In the genomic region with DNA sequence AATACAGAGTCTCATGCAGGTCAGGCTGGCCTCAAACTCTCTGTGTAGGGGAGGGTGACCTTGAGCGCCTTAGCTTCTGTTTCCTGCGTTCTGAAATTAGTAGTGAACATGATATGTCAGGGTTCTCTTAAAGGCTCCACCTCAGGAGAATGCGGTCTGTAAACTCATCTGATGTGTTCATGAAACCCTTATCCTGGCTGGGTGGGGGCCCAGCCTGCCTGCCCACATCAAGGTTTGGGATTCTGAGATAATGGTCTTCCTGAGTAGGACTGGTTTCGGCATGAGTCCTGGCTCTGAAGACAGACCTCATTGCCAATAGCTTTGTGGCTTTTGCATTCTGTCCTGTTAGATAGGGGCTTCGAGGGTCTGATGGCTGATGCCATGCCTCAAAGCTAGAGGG, we compare ENCODE assay signal across 26 mouse cellular contexts. TPM values are rescaled to one million over a fixed set of nuclear protein-coding genes. Genes with fewer than 3 reads are reported as not detected.
A peak's percentile ranks its signal among the peaks of the same experiment; 100 is the strongest.
DNase-seq lines count a peak whose midpoint lies in the region; ATAC-seq and TF ChIP-seq lines count a peak whose summit lies in the region.
"Had no signal": no experiment of that assay in that cellular context is flagged by ENCODE, and none has a peak within 500 bp of the region (broad histone marks: within the 10 kb centered on the region; RNA-seq: fewer than 3 reads in every experiment).

No protein-coding gene starts in this region.

- no peak for TF ChIP-seq CTCF in stomach, postnatal 0 days (IDR thresholded peaks at IDR 0.05; ENCODE audit: low read depth)

- no peak overlapping the region for H3K9ac ChIP-seq in stomach, embryonic 15.5 days
- H3K9ac ChIP-seq in stomach, postnatal 0 days (ENCODE audit: low read length): no peak overlapping the region
- no peak overlapping the region for H3K9ac ChIP-seq in liver, embryonic 16.5 days (ENCODE audit: low read depth, low read length)
- H3K9ac ChIP-seq: hindbrain, embryonic 15.5 days; lung, embryonic 14.5 days; midbrain, embryonic 12.5 days had no signal

- H3K27ac ChIP-seq in stomach, embryonic 15.5 days: no peak overlapping the region
- H3K27ac ChIP-seq in stomach, postnatal 0 days (replicated peaks): no peak overlapping the region
- peak overlapping the region; percentile 82 for H3K27ac ChIP-seq in liver, embryonic 16.5 days (ENCODE audit: low read length)

- DNase-seq in stomach, postnatal 0 days (ENCODE audit: low spot score): no peak
- DNase-seq in spleen, postnatal 10 days (ENCODE audit: low spot score in 2 of 2): no peak
- DNase-seq in kidney, postnatal 4 days: no peak
- DNase-seq in MN1 (ENCODE audit: low spot score): no peak
- DNase-seq: adrenal gland, postnatal 25 days; gastrocnemius, postnatal 36 days; lung, embryonic 14.5 days; lung, postnatal 36 days; right cerebral cortex, postnatal 14 days; spleen, adult 18-20 months had no signal

- H3K4me2 ChIP-seq in stomach, embryonic 15.5 days: no peak overlapping the region
- no peak overlapping the region for H3K4me2 ChIP-seq in stomach, postnatal 0 days (replicated peaks; ENCODE audit: low read depth)
- peak overlapping the region; percentile 40 for H3K4me2 ChIP-seq in liver, embryonic 16.5 days (ENCODE audit: low read depth, low read length)
- H3K4me2 ChIP-seq: hindbrain, embryonic 15.5 days; lung, embryonic 14.5 days; midbrain, embryonic 12.5 days had no signal

- peaks cover 58% of the 10 kb centered on the region for H3K36me3 ChIP-seq in stomach, embryonic 15.5 days
- H3K36me3 ChIP-seq in stomach, postnatal 0 days (ENCODE audit: control insufficient read depth, insufficient read depth, low read length): peaks cover 30% of the 10 kb centered on the region
- peaks cover 45% of the 10 kb centered on the region for H3K36me3 ChIP-seq in liver, embryonic 16.5 days (ENCODE audit: control insufficient read depth, insufficient read depth)

- H3K9me3 ChIP-seq in stomach, embryonic 15.5 days: no peaks in the 10 kb centered on the region
- H3K9me3 ChIP-seq in stomach, postnatal 0 days (ENCODE audit: control insufficient read depth, low read length): no peaks in the 10 kb centered on the region
- H3K9me3 ChIP-seq in liver, embryonic 16.5 days (replicated peaks; ENCODE audit: control insufficient read depth, low read length): no peaks in the 10 kb centered on the region
- H3K9me3 ChIP-seq: hindbrain, embryonic 15.5 days; midbrain, embryonic 12.5 days had no signal

- no peak overlapping the region for H3K4me3 ChIP-seq in stomach, embryonic 15.5 days (replicated peaks)
- H3K4me3 ChIP-seq in stomach, postnatal 0 days (ENCODE audit: low read depth, low read length): no peak overlapping the region
- 0 out of 2 replicates have a peak overlapping the region, but pooled peaks have one; percentile 5 for H3K4me3 ChIP-seq in liver, embryonic 16.5 days (ENCODE audit: low read depth, low read length)
- H3K4me3 ChIP-seq: erythroblast, embryonic 14.5 days; hindbrain, embryonic 15.5 days; midbrain, embryonic 12.5 days had no signal

- no peaks in the 10 kb centered on the region for H3K4me1 ChIP-seq in stomach, embryonic 15.5 days
- H3K4me1 ChIP-seq in stomach, postnatal 0 days (replicated peaks; ENCODE audit: control insufficient read depth, insufficient read depth): no peaks in the 10 kb centered on the region
- peaks cover 69% of the 10 kb centered on the region for H3K4me1 ChIP-seq in liver, embryonic 16.5 days (ENCODE audit: control insufficient read depth, low read depth, low read length)

- WGBS in stomach, embryonic 15.5 days: 90% methylated on average over 5 of the region's 5 CpGs
- 81% methylated on average over 5 of the region's 5 CpGs for WGBS in stomach, postnatal 0 days
- 25% methylated on average over 5 of the region's 5 CpGs for WGBS in liver, embryonic 16.5 days (ENCODE audit: insufficient replicate concordance)

- no peaks in the 10 kb centered on the region for H3K27me3 ChIP-seq in stomach, embryonic 15.5 days (replicated peaks)
- H3K27me3 ChIP-seq in stomach, postnatal 0 days (ENCODE audit: control insufficient read depth, insufficient read depth, low read length): no peaks in the 10 kb centered on the region
- no peaks in the 10 kb centered on the region for H3K27me3 ChIP-seq in liver, embryonic 16.5 days (ENCODE audit: control insufficient read depth, insufficient read depth, low read depth, low read length)
- H3K27me3 ChIP-seq: hindbrain, embryonic 15.5 days; midbrain, embryonic 12.5 days had no signal

- ATAC-seq in stomach, embryonic 15.5 days (ENCODE audit: insufficient read depth, low FRiP score, low read depth): peak; percentile 11; the same call in 1 of the 2 replicates
- no peak for ATAC-seq in stomach, postnatal 0 days (ENCODE audit: low FRiP score, low TSS enrichment)
- 0 out of 2 replicates have a peak, but pooled peaks have one; percentile 10 for ATAC-seq in erythroid progenitor cell, adult 5-6 weeks (replicated peaks; ENCODE audit: low FRiP score, poor library complexity, severe bottlenecking)
- ATAC-seq in liver, embryonic 16.5 days (ENCODE audit: low read depth): peak; percentile 64
- ATAC-seq: forebrain, embryonic 14.5 days; intestine, embryonic 16.5 days had no signal

- no peak for TF ChIP-seq EP300 in stomach, postnatal 0 days (optimal IDR thresholded peaks at IDR 0.05)

RNA-seq across cellular contexts. Expression of a gene that starts 10.5 kb away (rescaled TPM):
- 5.7 and 8.2 TPM in 2 replicates for polyA plus RNA-seq in stomach, embryonic 15.5 days (2015; fragmentation: Nextera tagmentation; extraction: Ambion mirVana)
- 7.3 and 7.4 TPM in 2 replicates for polyA plus RNA-seq in stomach, postnatal 0 days (2015; fragmentation: Nextera tagmentation; extraction: Ambion mirVana)
- total RNA-seq in erythroid progenitor cell, adult 5-6 weeks (2015; ENCODE audit: low replicate concordance): not detected in 2 replicates
- total RNA-seq in erythroid progenitor cell, adult 5-6 weeks (2017; ENCODE audit: low replicate concordance): 0.98 and 2.7 TPM in 2 replicates
- 3.2 and 3.6 TPM in 2 replicates for polyA plus RNA-seq in liver, embryonic 16.5 days (2015; fragmentation: Nextera tagmentation; extraction: Ambion mirVana)

RNA-seq across cellular contexts. Expression of a gene that starts 30.5 kb away (rescaled TPM):
- 41.6 and 50.2 TPM in 2 replicates for polyA plus RNA-seq in stomach, embryonic 15.5 days (2015; fragmentation: Nextera tagmentation; extraction: Ambion mirVana)
- polyA plus RNA-seq in stomach, postnatal 0 days (2015; fragmentation: Nextera tagmentation; extraction: Ambion mirVana): 29.3 and 31.2 TPM in 2 replicates
- 10.1 and 21.8 TPM in 2 replicates for total RNA-seq in erythroid progenitor cell, adult 5-6 weeks (2015; ENCODE audit: low replicate concordance)
- 3.1 and 9.2 TPM in 2 replicates for total RNA-seq in erythroid progenitor cell, adult 5-6 weeks (2017; ENCODE audit: low replicate concordance)
- 27.2 and 28.6 TPM in 2 replicates for polyA plus RNA-seq in liver, embryonic 16.5 days (2015; fragmentation: Nextera tagmentation; extraction: Ambion mirVana)

RNA-seq across cellular contexts. Expression of a gene that starts 43.1 kb away (rescaled TPM):
- polyA plus RNA-seq in stomach, embryonic 15.5 days (2015; fragmentation: Nextera tagmentation; extraction: Ambion mirVana): not detected in 2 replicates
- polyA plus RNA-seq in stomach, postnatal 0 days (2015; fragmentation: Nextera tagmentation; extraction: Ambion mirVana): 2.6 and 5.3 TPM in 2 replicates
- not detected in 2 replicates for total RNA-seq in erythroid progenitor cell, adult 5-6 weeks (2015; ENCODE audit: low replicate concordance)
- total RNA-seq in erythroid progenitor cell, adult 5-6 weeks (2017; ENCODE audit: low replicate concordance): not detected in 2 replicates
- not detected in 2 replicates for polyA plus RNA-seq in liver, embryonic 16.5 days (2015; fragmentation: Nextera tagmentation; extraction: Ambion mirVana)
- total RNA-seq: adrenal gland, postnatal 25 days; gastrocnemius, postnatal 36 days; heart, postnatal 25 days; layer of hippocampus, postnatal 14 days had no signal
- polyA plus RNA-seq: embryonic facial prominence, embryonic 11.5 days; erythroblast, embryonic 14.5 days; forebrain, embryonic 14.5 days; hindbrain, embryonic 15.5 days; intestine, embryonic 16.5 days; kidney, embryonic 14.5 days; limb, embryonic 11.5 days; lung, embryonic 14.5 days; midbrain, embryonic 12.5 days; neural tube, embryonic 14.5 days; stomach, embryonic 14.5 days; urinary bladder, adult 2 months had no signal

RNA-seq across cellular contexts. Expression of a gene that starts 48.7 kb away (rescaled TPM):
- polyA plus RNA-seq in stomach, embryonic 15.5 days (2015; fragmentation: Nextera tagmentation; extraction: Ambion mirVana): 75.4 and 76.3 TPM in 2 replicates
- polyA plus RNA-seq in stomach, postnatal 0 days (2015; fragmentation: Nextera tagmentation; extraction: Ambion mirVana): 45.7 and 45.9 TPM in 2 replicates
- total RNA-seq in erythroid progenitor cell, adult 5-6 weeks (2015; ENCODE audit: low replicate concordance): 18.7 and 30.6 TPM in 2 replicates
- total RNA-seq in erythroid progenitor cell, adult 5-6 weeks (2017; ENCODE audit: low replicate concordance): 9.8 and 31.8 TPM in 2 replicates
- polyA plus RNA-seq in liver, embryonic 16.5 days (2015; fragmentation: Nextera tagmentation; extraction: Ambion mirVana): 34.5 and 36.0 TPM in 2 replicates
